Mouse (Mus musculus): ENCODE data around the gene Tbxas1. TPM values are rescaled to one million over a fixed set of nuclear protein-coding genes. Genes with fewer than 3 reads are reported as not detected.

Gene Tbxas1
- polyA plus RNA-seq (2014; fragmentation: Illumina TruSeq; extraction: RNeasy Lipid Tissue Mini Kit (QIAGEN cat#74804); ENCODE audit: low read depth, low replicate concordance) = 1.7 TPM

GRCm38 (mm10) chr6:38875258-38876070, at the start of gene Tbxas1:
TSS of gene Tbxas1 (plus strand) at chr6:38875404.

DNA sequence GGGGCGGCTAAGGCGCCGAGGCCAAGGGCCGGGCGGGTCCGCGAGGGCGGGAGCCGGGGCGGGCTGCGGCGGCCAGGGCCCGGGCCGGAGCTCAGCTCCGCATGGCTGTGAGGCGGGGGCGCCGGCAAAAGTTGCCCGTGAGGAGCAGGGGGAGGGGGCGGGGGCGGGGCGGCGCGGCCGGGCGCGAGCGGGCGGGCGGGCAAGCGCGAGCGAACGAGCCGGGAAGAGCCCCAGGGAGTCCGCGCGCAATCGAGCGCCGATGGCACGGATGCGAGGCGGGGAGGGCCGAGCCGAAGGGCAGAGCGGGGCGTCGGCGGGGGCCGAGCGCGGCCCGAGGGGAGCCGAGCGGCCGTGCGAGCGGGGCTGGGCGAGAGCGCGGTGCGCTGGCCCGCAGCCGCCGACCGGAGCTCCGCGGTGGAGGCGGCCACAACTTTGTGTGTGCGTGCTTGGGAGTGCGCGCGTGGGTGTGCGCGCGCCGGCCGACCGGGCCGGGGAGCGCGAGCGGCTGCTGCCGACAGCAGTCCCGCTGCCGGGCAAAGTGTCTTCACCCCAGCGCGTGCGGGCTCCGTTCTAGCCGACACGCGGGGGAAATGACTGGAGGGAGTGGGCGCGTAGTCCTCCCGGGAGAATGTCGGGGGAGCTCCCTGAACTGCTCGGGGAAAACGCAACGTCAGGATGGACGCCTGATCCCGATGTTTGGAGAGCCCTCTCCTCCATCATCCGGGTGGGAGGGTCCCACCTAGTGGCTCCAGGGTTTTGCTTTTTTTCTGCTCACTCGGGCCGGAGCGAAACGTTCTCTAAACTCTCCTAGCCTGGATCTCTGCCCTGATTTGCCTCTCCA, 1.1 kb downstream of the Tbxas1 start, which contains the start of gene Hipk2:
TSS of gene Hipk2 (minus strand) at position 95 of the 841 bp plus-strand sequence.

DNA sequence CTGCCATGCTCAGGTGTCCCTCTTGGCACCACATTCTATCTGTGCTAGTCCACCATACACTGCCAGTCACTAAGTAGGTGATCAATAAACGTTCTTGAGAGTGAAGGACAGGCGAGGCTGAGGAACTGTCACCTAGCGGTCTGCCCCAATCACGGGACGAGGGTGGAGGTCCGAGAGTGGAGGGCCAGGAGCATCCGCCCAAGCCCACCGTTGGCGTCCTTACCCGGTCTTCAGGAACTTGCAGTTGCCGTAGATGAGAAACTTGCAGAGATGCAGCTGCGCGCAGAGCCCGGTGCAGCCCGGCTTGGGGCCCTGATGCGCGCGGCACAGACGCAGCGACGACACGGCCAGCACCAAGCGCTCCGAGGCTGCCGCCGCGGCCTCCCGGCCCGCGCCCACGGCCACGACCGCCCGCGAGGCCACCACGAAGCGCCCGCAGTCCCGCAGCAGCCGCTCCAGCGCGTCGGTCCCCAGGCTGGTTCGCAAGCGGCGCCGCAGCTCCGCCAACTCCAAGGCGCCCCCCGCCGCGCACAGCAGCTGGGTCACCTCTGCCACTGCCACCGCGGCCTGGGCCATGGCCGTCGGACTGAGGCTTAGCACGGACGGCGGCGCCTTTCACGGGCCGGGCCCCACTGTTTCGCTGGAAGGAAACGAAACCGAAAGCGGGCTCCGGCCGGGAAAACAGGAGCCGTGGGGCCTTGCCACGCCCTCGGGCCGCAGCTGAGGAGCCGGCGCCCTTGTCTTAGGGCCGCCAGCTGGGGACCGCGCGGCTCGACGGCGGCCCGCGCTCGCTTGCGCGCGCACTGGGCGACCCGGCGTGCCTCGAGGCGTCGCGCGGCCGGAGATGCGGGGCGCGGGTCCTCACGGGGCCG, 242.6 kb downstream of the Tbxas1 start, which contains the start of gene Parp12:
TSS of gene Parp12 (minus strand) at position 766 of the 872 bp plus-strand sequence.

Other genes with a start within 250 kb of the Tbxas1 start
- 0.35 TPM for gene Klrg2, start 238.2 kb upstream of the Tbxas1 start, polyA plus RNA-seq (2014; fragmentation: Illumina TruSeq; extraction: RNeasy Lipid Tissue Mini Kit (QIAGEN cat#74804); ENCODE audit: low read depth, low replicate concordance)
- 0.41 TPM for gene Clec2l, start 212.3 kb upstream of the Tbxas1 start, polyA plus RNA-seq (2014; fragmentation: Illumina TruSeq; extraction: RNeasy Lipid Tissue Mini Kit (QIAGEN cat#74804); ENCODE audit: low read depth, low replicate concordance)
- gene Hipk2, start 761 bp downstream of the Tbxas1 start, polyA plus RNA-seq (2014; fragmentation: Illumina TruSeq; extraction: RNeasy Lipid Tissue Mini Kit (QIAGEN cat#74804); ENCODE audit: low read depth, low replicate concordance) = 79.5 TPM
- gene Parp12, start 242.9 kb downstream of the Tbxas1 start, polyA plus RNA-seq (2014; fragmentation: Illumina TruSeq; extraction: RNeasy Lipid Tissue Mini Kit (QIAGEN cat#74804); ENCODE audit: low read depth, low replicate concordance) = 40.1 TPM